Mouse (Mus musculus) liver, embryonic 14.5 days (tissue): ENCODE measurements at regions not wholly inside any gene's neighbourhood (a gene's known extent, or its start where the extent isn't known, plus 50 kb on each side); places are given as distances from the start of the nearest gene placed in this dataset.

Source experiments
- ATAC-seq: fragments of 200-750 bp; cut with Nextera tagmentation; 2 replicates; pipeline ENCODE4 v1.8.0; 2017; ENCODE audit warnings: moderate number of reproducible peaks, mild to moderate bottlenecking, moderate library complexity; ENCODE audit not compliant: insufficient read depth
- DNase-seq, 3 experiments: peaks; one replicate each; pipeline ENCODE4 v3.0.0-alpha.2; 2012 to 2013; ENCODE audit warnings: low read depth in 3 of 3, low spot score in 3 of 3
- H3K27ac ChIP-seq: fragments of 300-500 bp; sonication (generic); 2 replicates; pipeline ENCODE4 v1.5.1; 2014; ENCODE audit warnings: moderate library complexity, mild to moderate bottlenecking, control low read depth, inconsistent platforms
- H3K27me3 ChIP-seq: fragments of 300-500 bp; sonication (generic); 2 replicates; pipeline ENCODE4 v1.6.1; 2014; ENCODE audit warnings: mild to moderate bottlenecking, low read length, moderate library complexity; ENCODE audit not compliant: control insufficient read depth, insufficient read depth
- H3K36me3 ChIP-seq: fragments of 300-500 bp; sonication (generic); replicated peaks from 2 replicates; pipeline ENCODE4 v1.6.1; 2014; ENCODE audit warnings: low read depth; ENCODE audit not compliant: control insufficient read depth, insufficient read depth
- H3K4me1 ChIP-seq, 2 experiments: fragments of 200-500 bp in 1 of 2; fragments of 300-500 bp in 1 of 2; sonication (generic) in 1 of 2; replicated peaks; 2 replicates each; pipeline ENCODE4 v1.6.1; 2012 to 2014; ENCODE audit warnings: antibody characterized with exemption in 1 of 2, inconsistent platforms in 1 of 2, low read length in 1 of 2; ENCODE audit not compliant: control insufficient read depth in 2 of 2, insufficient read depth in 2 of 2
- H3K4me2 ChIP-seq: fragments of 300-500 bp; sonication (generic); 2 replicates; pipeline ENCODE4 v1.6.1; 2014; ENCODE audit warnings: low read depth, mild to moderate bottlenecking, control low read depth, moderate library complexity
- H3K4me3 ChIP-seq, 2 experiments: fragments of 200-500 bp in 1 of 2; fragments of 300-500 bp in 1 of 2; sonication (generic) in 1 of 2; 2 replicates each; pipeline ENCODE4 v1.5.1; 2012 to 2014; ENCODE audit warnings: low read depth in 2 of 2, low read length in 2 of 2, mild to moderate bottlenecking in 2 of 2, control low read depth in 1 of 2, inconsistent platforms in 1 of 2, moderate library complexity in 1 of 2; ENCODE audit not compliant: insufficient read depth in 1 of 2
- H3K9ac ChIP-seq: fragments of 300-500 bp; sonication (generic); replicated peaks from 2 replicates; pipeline ENCODE4 v1.6.1; 2014; ENCODE audit warnings: mild to moderate bottlenecking, control low read depth, moderate library complexity
- H3K9me3 ChIP-seq: fragments of 300-500 bp; sonication (generic); 2 replicates; pipeline ENCODE4 v1.6.1; 2016; ENCODE audit warnings: low read length, mixed read lengths; ENCODE audit not compliant: control insufficient read depth
- CTCF ChIP-seq: IDR thresholded peaks from 2 replicates; pipeline ENCODE4 v1.5.1; 2016; ENCODE audit warnings: antibody characterized with exemption, low read depth, control low read depth
- EP300 ChIP-seq: IDR thresholded peaks from 2 replicates; pipeline ENCODE4 v1.6.1; 2016; ENCODE audit warnings: antibody characterized with exemption, low read depth
- WGBS: fragments of 180-500 bp; shearing (Covaris S2); extraction: QIAGEN DNeasy Blood & Tissue Kit; methylation state at CpG from one replicate; pipeline ENCODE4 v1.1.7; 2014; ENCODE audit not compliant: insufficient replicate concordance; 5-methylcytosine and 5-hydroxymethylcytosine counted together

- H3K36me3 ChIP-seq: no peaks in the 10 kb centered on the region
- H3K4me2 ChIP-seq: no peak overlapping the region
- H3K27ac ChIP-seq: no peak overlapping the region
- H3K9me3 ChIP-seq: no peaks in the 10 kb centered on the region
- H3K27me3 ChIP-seq: no peaks in the 10 kb centered on the region
- no peak for TF ChIP-seq EP300
- DNase-seq (no peak), ATAC-seq (no peak)
- peaks cover 0 to 2% of the 10 kb centered on the region in 2 experiments; a peak in 2 of 4 replicates for H3K4me1 ChIP-seq
- 67% methylated on average over 12 of the region's 12 CpGs for WGBS
- H3K9ac ChIP-seq: no peak overlapping the region
- no peak overlapping the region for H3K4me3 ChIP-seq
Observed at GRCm38 (mm10) chr6:51656883-51657640, 133.4 kb downstream of the Snx10 start.

- WGBS: 60% methylated on average over 8 of the region's 8 CpGs
- Histone ChIP-seq H3K27ac (no peak overlapping the region), H3K9me3 (no peaks in the 10 kb centered on the region), H3K27me3 (no peaks in the 10 kb centered on the region), H3K36me3 (no peaks in the 10 kb centered on the region), H3K4me3 (no peak overlapping the region), H3K4me1 (peaks cover 0 to 2% of the 10 kb centered on the region in 2 experiments; a peak in 2 of 4 replicates), H3K9ac (no peak overlapping the region), H3K4me2 (no peak overlapping the region)
- no peak for ATAC-seq
- DNase-seq: no peak
- TF ChIP-seq EP300: no peak
- TF ChIP-seq CTCF: no peak
Observed at GRCm38 (mm10) chr6:51658360-51658759, 134.7 kb downstream of the Snx10 start.

GRCm38 (mm10) chr6:51663178-51663577 lies 139.5 kb downstream of the Snx10 start:
- ATAC-seq: no peak
- DNase-seq: no peak
- H3K9me3 ChIP-seq: no peaks in the 10 kb centered on the region; the same call in 1 of the 2 replicates
- no peaks in the 10 kb centered on the region; a peak in 1 of 4 replicates for H3K4me1 ChIP-seq
- H3K4me3 ChIP-seq: no peak overlapping the region
- TF ChIP-seq CTCF (no peak), EP300 (no peak)
- 58% methylated on average over 3 of the region's 3 CpGs for WGBS
- no peak overlapping the region for H3K9ac ChIP-seq
- no peaks in the 10 kb centered on the region for H3K36me3 ChIP-seq
- H3K27me3 ChIP-seq: no peaks in the 10 kb centered on the region
- H3K4me2 ChIP-seq: no peak overlapping the region
- H3K27ac ChIP-seq: no peak overlapping the region

GRCm38 (mm10) chr6:51664049-51664448 lies 140.3 kb downstream of the Snx10 start:
- no peak overlapping the region for H3K27ac ChIP-seq
- H3K4me1 ChIP-seq: no peaks in the 10 kb centered on the region
- WGBS: 68% methylated on average over 5 of the region's 5 CpGs
- H3K36me3 ChIP-seq: no peaks in the 10 kb centered on the region
- no peak for TF ChIP-seq CTCF
- no peak for TF ChIP-seq EP300
- ATAC-seq: no peak
- no peak overlapping the region for H3K9ac ChIP-seq
- no peak overlapping the region for H3K4me3 ChIP-seq
- H3K4me2 ChIP-seq: no peak overlapping the region
- no peak for DNase-seq
- no peaks in the 10 kb centered on the region for H3K27me3 ChIP-seq
- no peaks in the 10 kb centered on the region; the same call in 1 of the 2 replicates for H3K9me3 ChIP-seq

- no peaks in the 10 kb centered on the region; the same call in 1 of the 2 replicates for H3K9me3 ChIP-seq
- WGBS: 45% methylated on average over 3 of the region's 3 CpGs
Observed at GRCm38 (mm10) chr6:51667022-51667421, 143.3 kb downstream of the Snx10 start.

More at GRCm38 (mm10) chr6:51667022-51667421, 143.3 kb downstream of the Snx10 start:
- H3K4me2 ChIP-seq: no peak overlapping the region
- no peak overlapping the region for H3K4me3 ChIP-seq
- H3K27me3 ChIP-seq: no peaks in the 10 kb centered on the region
- no peak for TF ChIP-seq CTCF
- no peak for TF ChIP-seq EP300
- ATAC-seq (no peak), DNase-seq (no peak)
- H3K4me1 ChIP-seq: no peaks in the 10 kb centered on the region
- no peak overlapping the region for H3K27ac ChIP-seq
- no peaks in the 10 kb centered on the region for H3K36me3 ChIP-seq
- no peak overlapping the region for H3K9ac ChIP-seq
